ENCODE assay signal across 8 mouse cellular contexts in the genomic region with DNA sequence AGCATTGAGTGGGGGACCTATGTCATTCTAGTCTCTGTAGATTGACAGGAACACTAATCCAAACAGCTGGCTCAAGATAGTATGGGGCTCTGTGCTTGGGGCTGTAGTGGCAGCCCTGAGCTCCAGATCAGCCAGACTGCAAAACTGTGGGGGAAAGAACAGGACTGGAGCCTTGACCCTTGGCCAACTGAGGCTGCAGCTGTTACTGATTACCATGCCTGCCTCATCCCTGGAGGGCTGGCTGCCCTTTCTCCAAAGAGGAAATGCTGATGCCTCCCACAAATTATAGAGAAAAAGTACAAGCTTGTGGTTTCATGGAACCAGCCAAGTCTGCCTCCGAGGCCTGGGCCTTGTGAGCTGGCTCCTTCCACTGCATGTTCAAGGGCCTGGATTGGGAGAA. TPM values are rescaled to one million over a fixed set of nuclear protein-coding genes. Genes with fewer than 3 reads are reported as not detected.
DNase-seq lines count a peak whose midpoint lies in the region; ATAC-seq and TF ChIP-seq lines count a peak whose summit lies in the region.

No protein-coding gene starts in this region.

- H3K9me3 ChIP-seq in limb, embryonic 13.5 days: peaks cover 4% of the 10 kb centered on the region; the same call in 1 of the 2 replicates
- H3K9me3 ChIP-seq in forebrain, postnatal 0 days (ENCODE audit: low read length): no peaks in the 10 kb centered on the region

- peak; percentile 99 for DNase-seq in 3T3-L1 (ENCODE audit: low read depth, low spot score)
- DNase-seq in adrenal gland, postnatal 10 days: peak; percentile 30
- peak; percentile 18 to 40 for DNase-seq in heart, adult 9 months (ENCODE audit: low spot score in 2 of 2)
- no peak for DNase-seq in thymus, adult 18-20 months
- DNase-seq in left cerebral cortex, postnatal 10 days (ENCODE audit: extremely low spot score in 1 of 2, low spot score in 2 of 2): no peak
- DNase-seq in forebrain, postnatal 0 days: no peak
- DNase-seq in right cerebral cortex, postnatal 25 days: no peak

- ATAC-seq in limb, embryonic 13.5 days (ENCODE audit: low FRiP score, low read depth): peak; percentile 53
- ATAC-seq in forebrain, postnatal 0 days: no peak

- WGBS in limb, embryonic 13.5 days: 26% methylated on average over 1 of the region's 1 CpGs
- WGBS in forebrain, postnatal 0 days: 74% methylated on average over 1 of the region's 1 CpGs

- no peak overlapping the region for H3K4me3 ChIP-seq in limb, embryonic 13.5 days
- H3K4me3 ChIP-seq in forebrain, postnatal 0 days (ENCODE audit: low read depth, low read length): no peak overlapping the region

- H3K4me2 ChIP-seq in limb, embryonic 13.5 days (replicated peaks): no peak overlapping the region
- no peak overlapping the region for H3K4me2 ChIP-seq in forebrain, postnatal 0 days (ENCODE audit: low read depth)

- no peak for TF ChIP-seq CTCF in forebrain, postnatal 0 days (IDR thresholded peaks at IDR 0.05; ENCODE audit: low read depth)

- H3K36me3 ChIP-seq in limb, embryonic 13.5 days: no peaks in the 10 kb centered on the region
- H3K36me3 ChIP-seq in forebrain, postnatal 0 days (ENCODE audit: insufficient read depth): no peaks in the 10 kb centered on the region

- no peak overlapping the region for H3K9ac ChIP-seq in limb, embryonic 13.5 days
- no peak overlapping the region for H3K9ac ChIP-seq in forebrain, postnatal 0 days

- H3K27ac ChIP-seq in limb, embryonic 13.5 days: peak overlapping the region; percentile 65
- H3K27ac ChIP-seq in forebrain, postnatal 0 days (ENCODE audit: low read depth, low read length): no peak overlapping the region

- H3K27me3 ChIP-seq in limb, embryonic 13.5 days: no peaks in the 10 kb centered on the region
- H3K27me3 ChIP-seq in forebrain, postnatal 0 days (ENCODE audit: insufficient read depth, low read length): no peaks in the 10 kb centered on the region

- intact Hi-C loops in left cerebral cortex, postnatal 10 days (cut with DNase I): no loop called here

- peaks cover 42% of the 10 kb centered on the region for H3K4me1 ChIP-seq in limb, embryonic 13.5 days
- no peaks in the 10 kb centered on the region for H3K4me1 ChIP-seq in forebrain, postnatal 0 days (ENCODE audit: insufficient read depth)

RNA-seq across cellular contexts. Expression of a gene that starts 36.2 kb away (rescaled TPM):
- 10 to 100 TPM; 11.1 to 12.4 TPM for total RNA-seq in adrenal gland, postnatal 10 days (2021)
- polyA plus RNA-seq in limb, embryonic 13.5 days (2015; fragmentation: Nextera tagmentation; extraction: Ambion mirVana): 9.0 and 10.5 TPM in 2 replicates
- total RNA-seq in left cerebral cortex, postnatal 10 days (2021): 10 to 100 TPM; 29.4 to 32.2 TPM
- total RNA-seq in forebrain, postnatal 0 days (2014; rRNA removed): 9.8 and 12.1 TPM in 2 replicates
- 4.9 and 13.8 TPM in 2 replicates for polyA plus RNA-seq in forebrain, postnatal 0 days (2015; fragmentation: Nextera tagmentation; extraction: Ambion mirVana)

RNA-seq across cellular contexts. Expression of a gene that starts 59.1 kb away (rescaled TPM):
- 10 to 100 TPM; 18.7 to 27.2 TPM for total RNA-seq in adrenal gland, postnatal 10 days (2021)
- polyA plus RNA-seq in limb, embryonic 13.5 days (2015; fragmentation: Nextera tagmentation; extraction: Ambion mirVana): 19.8 and 22.1 TPM in 2 replicates
- 10 to 100 TPM; 28.0 to 28.4 TPM for total RNA-seq in left cerebral cortex, postnatal 10 days (2021)
- total RNA-seq in forebrain, postnatal 0 days (2014; rRNA removed): 45.6 and 54.2 TPM in 2 replicates
- polyA plus RNA-seq in forebrain, postnatal 0 days (2015; fragmentation: Nextera tagmentation; extraction: Ambion mirVana): 7.4 and 10.2 TPM in 2 replicates

Comparison
In these comparisons a context has a peak if more than half of its experiments do, and no peak if none do; other contexts are left out.
1. DNase-seq: peak in 3T3-L1 (single experiment), adrenal gland, postnatal 10 days (single experiment) and heart, adult 9 months (2 of 2); none in thymus, adult 18-20 months (0 of 2), left cerebral cortex, postnatal 10 days (0 of 2), forebrain, postnatal 0 days (single experiment) and right cerebral cortex, postnatal 25 days (single experiment).